Mouse (Mus musculus) myocyte (in vitro differentiated cells): ENCODE results near the gene Vwce.

Source experiments
- CEBPB ChIP-seq: IDR thresholded peaks from 2 replicates; pipeline ENCODE4 v1.6.1; 2011; ENCODE audit warnings: mild to moderate bottlenecking, moderate library complexity; ENCODE audit not compliant: poor library complexity, insufficient read depth, severe bottlenecking
- E2F4 ChIP-seq: IDR thresholded peaks from one replicate; pipeline ENCODE4 v1.6.1; 2011; ENCODE audit warnings: mild to moderate bottlenecking, control low read depth, moderate library complexity; ENCODE audit not compliant: insufficient read depth
- MAX ChIP-seq: IDR thresholded peaks from one replicate; pipeline ENCODE4 v1.6.1; 2011; ENCODE audit warnings: low read depth, mild to moderate bottlenecking, control low read depth
- MYOD1 ChIP-seq, 3 experiments: IDR thresholded peaks; one replicate each; pipeline ENCODE4 v1.6.1; 2011; ENCODE audit warnings: control low read depth in 2 of 3, low read depth in 2 of 3, mild to moderate bottlenecking in 2 of 3, moderate library complexity in 1 of 3; ENCODE audit not compliant: insufficient read length in 2 of 3, control insufficient read depth in 1 of 3
- MYOG ChIP-seq, 3 experiments: IDR thresholded peaks; one replicate each; pipeline ENCODE4 v1.6.1; 2011; ENCODE audit warnings: control low read depth in 2 of 3, low read depth in 2 of 3, mild to moderate bottlenecking in 2 of 3; ENCODE audit not compliant: insufficient read length in 2 of 3, control insufficient read depth in 1 of 3, insufficient read depth in 1 of 3
- POLR2A ChIP-seq: IDR thresholded peaks from one replicate; pipeline ENCODE4 v1.6.1; 2011; ENCODE audit warnings: low read depth, mild to moderate bottlenecking, control low read depth, moderate library complexity; ENCODE audit not compliant: insufficient read length
- SRF ChIP-seq: IDR thresholded peaks from one replicate; pipeline ENCODE4 v1.6.1; 2011; ENCODE audit warnings: low read depth; ENCODE audit not compliant: control insufficient read depth, insufficient read length
- TCF12 ChIP-seq: IDR thresholded peaks from one replicate; pipeline ENCODE4 v1.6.1; 2011; ENCODE audit warnings: mild to moderate bottlenecking, control low read depth; ENCODE audit not compliant: poor library complexity, insufficient read depth, severe bottlenecking
- TCF3 ChIP-seq: IDR thresholded peaks from one replicate; pipeline ENCODE4 v1.6.1; 2011; ENCODE audit warnings: low read depth, control low read depth; ENCODE audit not compliant: insufficient read length
- USF1 ChIP-seq: IDR thresholded peaks from one replicate; pipeline ENCODE4 v1.6.1; 2011; ENCODE audit warnings: low read depth, mild to moderate bottlenecking, control low read depth, moderate library complexity

GRCm38 (mm10) chr19:10676656-10677055 lies 42.6 kb downstream of the Vwce start:
- no peak for TF ChIP-seq POLR2A
- no peak for TF ChIP-seq MYOD1 (IDR thresholded peaks at IDR 0.05; ENCODE audit: control insufficient read depth in 1 of 3, insufficient read length in 2 of 3, low read depth in 2 of 3)
- TF ChIP-seq TCF3: no peak
- no peak for TF ChIP-seq MAX
- no peak for TF ChIP-seq MYOG (IDR thresholded peaks at IDR 0.05; ENCODE audit: control insufficient read depth in 1 of 3, insufficient read depth in 1 of 3, insufficient read length in 2 of 3, low read depth in 2 of 3)
- no peak for TF ChIP-seq E2F4
- no peak for TF ChIP-seq SRF
- no peak for TF ChIP-seq USF1
- no peak for TF ChIP-seq TCF12
- TF ChIP-seq CEBPB: no peak
